Mouse (Mus musculus) spleen, adult 2 months (tissue): ENCODE results near the gene Wwox.

ENCODE experiments used
- CTCF ChIP-seq: fragments of 200-500 bp; IDR thresholded peaks from 2 replicates; pipeline ENCODE4 v1.5.1; 2011; ENCODE audit warnings: mild to moderate bottlenecking, inconsistent platforms; ENCODE audit not compliant: insufficient read depth, insufficient read length, insufficient replicate concordance; ENCODE audit errors: extremely low read depth
- POLR2A ChIP-seq: fragments of 200-500 bp; IDR thresholded peaks from 2 replicates; pipeline ENCODE4 v1.6.1; 2011; ENCODE audit warnings: low read depth, low read length, inconsistent platforms

GRCm38 (mm10) chr8:115330671-115331070, 891.2 kb downstream of the Wwox start:
- no peak for TF ChIP-seq POLR2A
- TF ChIP-seq CTCF = no peak
